10 mouse cellular contexts compared by ENCODE assay signal in the genomic region with DNA sequence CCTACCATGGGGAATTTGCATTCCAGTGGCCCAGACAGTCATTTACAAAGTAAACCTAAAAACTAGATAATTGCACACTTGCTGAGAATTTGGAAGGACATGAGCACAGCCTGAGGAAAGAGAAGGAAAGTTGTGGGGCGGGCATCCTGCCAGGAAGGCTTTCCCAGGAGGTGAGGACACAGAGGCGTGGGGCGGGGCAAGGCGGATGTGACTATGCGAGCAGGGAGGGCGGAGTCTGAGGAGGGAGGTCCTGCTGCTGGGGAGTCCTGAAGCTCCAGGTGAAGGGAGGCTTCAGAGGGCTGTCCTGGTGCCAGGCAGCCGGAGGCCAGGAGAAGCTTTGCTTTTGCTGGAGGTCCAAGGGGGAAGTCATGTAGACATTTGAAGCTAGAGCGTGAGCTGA.
DNase-seq lines count a peak whose midpoint lies in the region; ATAC-seq and TF ChIP-seq lines count a peak whose summit lies in the region.
"Had no signal": no experiment of that assay in that cellular context is flagged by ENCODE, and none has a peak within 500 bp of the region (broad histone marks: within the 10 kb centered on the region; RNA-seq: fewer than 3 reads in every experiment).

No protein-coding gene starts in this region.

- peak; percentile 80 for DNase-seq in embryonic facial prominence, embryonic 14.5 days (ENCODE audit: low spot score)
- DNase-seq in embryonic facial prominence, embryonic 10.5 days (ENCODE audit: low spot score): no peak
- peak; percentile 74 for DNase-seq in R1 (ENCODE audit: low read depth, low spot score)
- peak; percentile 68 for DNase-seq in heart, postnatal 4 days
- peak; percentile 91 for DNase-seq in lung, postnatal 36 days
- DNase-seq in left cerebral cortex, adult 2 months (ENCODE audit: extremely low spot score in 1 of 2, low spot score in 2 of 2): no peak
- DNase-seq in frontal cortex, adult 2 months (ENCODE audit: extremely low spot score in 1 of 2, low spot score in 1 of 2): no peak
- DNase-seq in hindbrain, embryonic 14.5 days (ENCODE audit: low spot score): no peak
- DNase-seq: layer of hippocampus, postnatal 36 days had no signal

- no peaks in the 10 kb centered on the region for H3K9me3 ChIP-seq in embryonic facial prominence, embryonic 14.5 days (ENCODE audit: control insufficient read depth, low read length)
- H3K9me3 ChIP-seq in embryonic facial prominence, embryonic 10.5 days: no peaks in the 10 kb centered on the region
- H3K9me3 ChIP-seq in hindbrain, embryonic 14.5 days (ENCODE audit: control insufficient read depth, low read length): no peaks in the 10 kb centered on the region
- H3K9me3 ChIP-seq: midbrain, embryonic 10.5 days had no signal

- no peak overlapping the region for H3K4me3 ChIP-seq in embryonic facial prominence, embryonic 14.5 days (ENCODE audit: low read depth, low read length)
- H3K4me3 ChIP-seq in embryonic facial prominence, embryonic 10.5 days: no peak overlapping the region
- no peak overlapping the region for H3K4me3 ChIP-seq in left cerebral cortex, adult 2 months
- no peak overlapping the region for H3K4me3 ChIP-seq in hindbrain, embryonic 14.5 days (replicated peaks; ENCODE audit: low read length)
- H3K4me3 ChIP-seq: midbrain, embryonic 10.5 days had no signal

- intact Hi-C loops in left cerebral cortex, adult 2 months (cut with DNase I): no loop called here

- H3K27ac ChIP-seq in embryonic facial prominence, embryonic 14.5 days (replicated peaks; ENCODE audit: low read depth, low read length): no peak overlapping the region
- no peak overlapping the region for H3K27ac ChIP-seq in embryonic facial prominence, embryonic 10.5 days (replicated peaks)
- H3K27ac ChIP-seq in left cerebral cortex, adult 2 months: no peak overlapping the region
- H3K27ac ChIP-seq in hindbrain, embryonic 14.5 days: no peak overlapping the region
- H3K27ac ChIP-seq: midbrain, embryonic 10.5 days had no signal

- TF ChIP-seq CTCF in left cerebral cortex, adult 2 months (IDR thresholded peaks at IDR 0.05): no peak

- no peak overlapping the region for H3K4me2 ChIP-seq in embryonic facial prominence, embryonic 14.5 days (ENCODE audit: low read depth, low read length)
- no peak overlapping the region for H3K4me2 ChIP-seq in hindbrain, embryonic 14.5 days (replicated peaks)

- no peaks in the 10 kb centered on the region for H3K27me3 ChIP-seq in embryonic facial prominence, embryonic 14.5 days (replicated peaks; ENCODE audit: control insufficient read depth, insufficient read depth, low read length)
- no peaks in the 10 kb centered on the region for H3K27me3 ChIP-seq in embryonic facial prominence, embryonic 10.5 days (replicated peaks; ENCODE audit: low read depth, poor library complexity, severe bottlenecking)
- H3K27me3 ChIP-seq in hindbrain, embryonic 14.5 days (ENCODE audit: control insufficient read depth, insufficient read depth, low read length): no peaks in the 10 kb centered on the region

- peaks cover 9% of the 10 kb centered on the region for H3K4me1 ChIP-seq in embryonic facial prominence, embryonic 14.5 days (ENCODE audit: control insufficient read depth, insufficient read depth, low read length)
- peaks cover 10% of the 10 kb centered on the region for H3K4me1 ChIP-seq in embryonic facial prominence, embryonic 10.5 days
- H3K4me1 ChIP-seq in hindbrain, embryonic 14.5 days (replicated peaks; ENCODE audit: control insufficient read depth, insufficient read depth, low read length): 0 out of 2 replicates have a peak, but pooled peaks cover 5% of the 10 kb centered on the region

- WGBS in embryonic facial prominence, embryonic 14.5 days: 48% methylated on average over 8 of the region's 8 CpGs
- 56% methylated on average over 8 of the region's 8 CpGs for WGBS in embryonic facial prominence, embryonic 10.5 days
- WGBS in hindbrain, embryonic 14.5 days: 64% methylated on average over 8 of the region's 8 CpGs

- H3K36me3 ChIP-seq in embryonic facial prominence, embryonic 14.5 days (ENCODE audit: control insufficient read depth, insufficient read depth, low read length): no peaks in the 10 kb centered on the region
- H3K36me3 ChIP-seq in embryonic facial prominence, embryonic 10.5 days (replicated peaks): no peaks in the 10 kb centered on the region
- H3K36me3 ChIP-seq in hindbrain, embryonic 14.5 days (replicated peaks; ENCODE audit: control insufficient read depth, insufficient read depth): no peaks in the 10 kb centered on the region
- H3K36me3 ChIP-seq: midbrain, embryonic 10.5 days had no signal

- ATAC-seq in embryonic facial prominence, embryonic 14.5 days (ENCODE audit: low read depth): peak; percentile 67
- ATAC-seq in hindbrain, embryonic 14.5 days (ENCODE audit: low FRiP score): no peak

- H3K9ac ChIP-seq in embryonic facial prominence, embryonic 14.5 days (ENCODE audit: low read depth, low read length): no peak overlapping the region
- no peak overlapping the region for H3K9ac ChIP-seq in hindbrain, embryonic 14.5 days

Comparison
In these comparisons a context has a peak if more than half of its experiments do, and no peak if none do; other contexts are left out.
1. DNase-seq: peak in embryonic facial prominence, embryonic 14.5 days (single experiment), R1 (single experiment), heart, postnatal 4 days (single experiment) and lung, postnatal 36 days (single experiment); none in embryonic facial prominence, embryonic 10.5 days (single experiment), left cerebral cortex, adult 2 months (0 of 2), frontal cortex, adult 2 months (0 of 2) and hindbrain, embryonic 14.5 days (single experiment).